ENCODE assay signal across 11 mouse cellular contexts in genomic region chr15:77903176-77903575, GRCm38 (mm10). TPM values are rescaled to one million over a fixed set of nuclear protein-coding genes. Genes with fewer than 3 reads are reported as not detected.
DNase-seq lines count a peak whose midpoint lies in the region; ATAC-seq and TF ChIP-seq lines count a peak whose summit lies in the region.
"Had no signal": no experiment of that assay in that cellular context is flagged by ENCODE, and none has a peak within 500 bp of the region (broad histone marks: within the 10 kb centered on the region; RNA-seq: fewer than 3 reads in every experiment).

No protein-coding gene starts in this region.

- H3K36me3 ChIP-seq in hindbrain, embryonic 16.5 days (ENCODE audit: control insufficient read depth, insufficient read depth, low read length) = no peaks in the 10 kb centered on the region
- H3K36me3 ChIP-seq in hindbrain, embryonic 11.5 days (ENCODE audit: control insufficient read depth, insufficient read depth, low read length) = no peaks in the 10 kb centered on the region
- no peaks in the 10 kb centered on the region for H3K36me3 ChIP-seq in embryonic facial prominence, embryonic 10.5 days (replicated peaks)
- H3K36me3 ChIP-seq in kidney, adult 2 months (ENCODE audit: control insufficient read depth, insufficient read depth, low read length) = no peaks in the 10 kb centered on the region
- H3K36me3 ChIP-seq: liver, embryonic 15.5 days had no signal

- TF ChIP-seq POLR2A in kidney, adult 2 months (IDR thresholded peaks at IDR 0.05; ENCODE audit: low read depth, low read length) = no peak

- WGBS in hindbrain, embryonic 16.5 days = 57% methylated on average over 5 of the region's 5 CpGs
- WGBS in hindbrain, embryonic 11.5 days = 67% methylated on average over 5 of the region's 5 CpGs
- WGBS in embryonic facial prominence, embryonic 10.5 days = 65% methylated on average over 5 of the region's 5 CpGs
- 28% methylated on average over 5 of the region's 5 CpGs for WGBS in kidney, adult 2 months

- no peaks in the 10 kb centered on the region for H3K9me3 ChIP-seq in hindbrain, embryonic 16.5 days (ENCODE audit: control insufficient read depth, low read length)
- no peaks in the 10 kb centered on the region for H3K9me3 ChIP-seq in hindbrain, embryonic 11.5 days (ENCODE audit: control insufficient read depth, low read length)
- no peaks in the 10 kb centered on the region for H3K9me3 ChIP-seq in embryonic facial prominence, embryonic 10.5 days
- H3K9me3 ChIP-seq: liver, embryonic 15.5 days had no signal

- TF ChIP-seq CTCF in kidney, adult 2 months (conservative IDR thresholded peaks at IDR 0.05; ENCODE audit: insufficient read depth, insufficient read length, low read depth, low read length) = no peak

- H3K9ac ChIP-seq in hindbrain, embryonic 16.5 days (ENCODE audit: low read depth, low read length) = 0 out of 2 replicates have a peak overlapping the region, but pooled peaks have one; percentile 35
- H3K9ac ChIP-seq in hindbrain, embryonic 11.5 days (ENCODE audit: low read depth, low read length) = no peak overlapping the region
- H3K9ac ChIP-seq: liver, embryonic 15.5 days had no signal

- DNase-seq in hindbrain, embryonic 11.5 days (ENCODE audit: low spot score) = no peak
- DNase-seq in embryonic facial prominence, embryonic 10.5 days (ENCODE audit: low spot score) = no peak
- peak; percentile 64 for DNase-seq in kidney, adult 2 months
- DNase-seq in lung, postnatal 25 days (ENCODE audit: low spot score) = peak; percentile 59
- DNase-seq in frontal cortex, postnatal 14 days (ENCODE audit: low spot score in 2 of 2) = no peak
- DNase-seq in left cerebral cortex, adult 11 months (ENCODE audit: low spot score) = no peak
- no peak for DNase-seq in cerebellum, adult 18-20 months
- DNase-seq: cerebellum, adult 8-10 months; thymus, adult 18-20 months had no signal

- H3K27me3 ChIP-seq in hindbrain, embryonic 16.5 days (replicated peaks; ENCODE audit: control insufficient read depth, insufficient read depth, low read length) = no peaks in the 10 kb centered on the region; the same call in none of the 2 replicates
- H3K27me3 ChIP-seq in hindbrain, embryonic 11.5 days (ENCODE audit: control insufficient read depth, insufficient read depth, low read length) = no peaks in the 10 kb centered on the region
- H3K27me3 ChIP-seq in embryonic facial prominence, embryonic 10.5 days (replicated peaks; ENCODE audit: low read depth, poor library complexity, severe bottlenecking) = peaks cover 9% of the 10 kb centered on the region; the same call in 1 of the 2 replicates
- no peaks in the 10 kb centered on the region for H3K27me3 ChIP-seq in kidney, adult 2 months (replicated peaks; ENCODE audit: control insufficient read depth, insufficient read depth, low read length)

- H3K4me1 ChIP-seq in hindbrain, embryonic 16.5 days (ENCODE audit: control insufficient read depth, insufficient read depth, low read depth, low read length) = peaks cover 4% of the 10 kb centered on the region; the same call in 1 of the 2 replicates
- no peaks in the 10 kb centered on the region for H3K4me1 ChIP-seq in hindbrain, embryonic 11.5 days (replicated peaks; ENCODE audit: control insufficient read depth, insufficient read depth, low read length)
- peaks cover 52% of the 10 kb centered on the region for H3K4me1 ChIP-seq in embryonic facial prominence, embryonic 10.5 days
- peaks cover 33% of the 10 kb centered on the region for H3K4me1 ChIP-seq in kidney, adult 2 months (ENCODE audit: control insufficient read depth, insufficient read depth, low read length)

- H3K4me3 ChIP-seq in hindbrain, embryonic 16.5 days (ENCODE audit: low read length) = no peak overlapping the region
- H3K4me3 ChIP-seq in hindbrain, embryonic 11.5 days (ENCODE audit: low read depth, low read length) = no peak overlapping the region
- no peak overlapping the region for H3K4me3 ChIP-seq in embryonic facial prominence, embryonic 10.5 days
- no peak overlapping the region for H3K4me3 ChIP-seq in kidney, adult 2 months (ENCODE audit: insufficient read depth, low read depth, low read length)
- H3K4me3 ChIP-seq: liver, embryonic 15.5 days had no signal

- no peak overlapping the region for H3K27ac ChIP-seq in hindbrain, embryonic 16.5 days (ENCODE audit: low read depth, low read length)
- H3K27ac ChIP-seq in hindbrain, embryonic 11.5 days (ENCODE audit: low read depth, low read length) = no peak overlapping the region
- H3K27ac ChIP-seq in embryonic facial prominence, embryonic 10.5 days (replicated peaks) = peak overlapping the region; percentile 86
- H3K27ac ChIP-seq in kidney, adult 2 months (ENCODE audit: insufficient read depth, low read depth, low read length) = peak overlapping the region; percentile 49; the same call in 1 of the 2 replicates
- H3K27ac ChIP-seq: liver, embryonic 15.5 days had no signal

- H3K4me2 ChIP-seq in hindbrain, embryonic 16.5 days (ENCODE audit: low read length) = no peak overlapping the region
- H3K4me2 ChIP-seq in hindbrain, embryonic 11.5 days (replicated peaks; ENCODE audit: low read depth, low read length) = no peak overlapping the region
- H3K4me2 ChIP-seq: liver, embryonic 15.5 days had no signal

- ATAC-seq in hindbrain, embryonic 16.5 days = no peak
- no peak for ATAC-seq in hindbrain, embryonic 11.5 days (ENCODE audit: low FRiP score)

RNA-seq across cellular contexts. Expression of gene Txn2, which starts 25.6 kb away (rescaled TPM):
- 215 and 216 TPM in 2 replicates for polyA plus RNA-seq in hindbrain, embryonic 16.5 days (2015; fragmentation: Nextera tagmentation; extraction: Ambion mirVana)
- polyA plus RNA-seq in hindbrain, embryonic 11.5 days (2014; fragmentation: Nextera tagmentation; extraction: Ambion mirVana) = 251 and 253 TPM in 2 replicates
- polyA plus RNA-seq in embryonic facial prominence, embryonic 10.5 days (2016; fragmentation: Nextera tagmentation; extraction: Ambion mirVana) = 287 and 289 TPM in 2 replicates
- 396 and 408 TPM in 2 replicates for polyA plus RNA-seq in kidney, adult 2 months (2012; rRNA removed)

RNA-seq across cellular contexts. Expression of gene Foxred2, which starts 53.3 kb away (rescaled TPM):
- polyA plus RNA-seq in hindbrain, embryonic 16.5 days (2015; fragmentation: Nextera tagmentation; extraction: Ambion mirVana) = 8.8 and 9.6 TPM in 2 replicates
- polyA plus RNA-seq in hindbrain, embryonic 11.5 days (2014; fragmentation: Nextera tagmentation; extraction: Ambion mirVana) = 4.4 and 4.6 TPM in 2 replicates
- polyA plus RNA-seq in embryonic facial prominence, embryonic 10.5 days (2016; fragmentation: Nextera tagmentation; extraction: Ambion mirVana) = 7.2 and 7.3 TPM in 2 replicates
- polyA plus RNA-seq in kidney, adult 2 months (2012; rRNA removed) = 3.8 and 4.1 TPM in 2 replicates

Comparison
In these comparisons a context has a peak if more than half of its experiments do, and no peak if none do; other contexts are left out.
1. H3K27ac ChIP-seq: peak in embryonic facial prominence, embryonic 10.5 days (single experiment) and kidney, adult 2 months (single experiment); none in hindbrain, embryonic 16.5 days (single experiment) and hindbrain, embryonic 11.5 days (single experiment).
2. DNase-seq: peak in kidney, adult 2 months (single experiment) and lung, postnatal 25 days (single experiment); none in hindbrain, embryonic 11.5 days (single experiment), embryonic facial prominence, embryonic 10.5 days (single experiment), frontal cortex, postnatal 14 days (0 of 2), left cerebral cortex, adult 11 months (single experiment) and cerebellum, adult 18-20 months (0 of 2).